Mouse (Mus musculus) intestine, embryonic 14.5 days (tissue): ENCODE data around the gene Rpf1. TPM values are rescaled to one million over a fixed set of nuclear protein-coding genes. Genes with fewer than 3 reads are reported as not detected.
A peak's percentile ranks its signal among the peaks of the same experiment; 100 is the strongest.

Experiments
- ATAC-seq: fragments of 200-750 bp; cut with Nextera tagmentation; replicated peaks from 2 replicates; pipeline ENCODE4 v1.8.0; 2017; ENCODE audit warnings: low read depth, moderate number of reproducible peaks, moderate TSS enrichment, moderate library complexity; ENCODE audit not compliant: low FRiP score, low TSS enrichment
- DNase-seq: peaks from one replicate; pipeline ENCODE4 v3.0.0-alpha.2; 2018; ENCODE audit warnings: low spot score
- H3K27ac ChIP-seq: fragments of 300-500 bp; sonication (generic); 2 replicates; pipeline ENCODE4 v1.5.1; 2014; ENCODE audit warnings: low read depth, mild to moderate bottlenecking, control low read depth
- H3K27me3 ChIP-seq: fragments of 300-500 bp; sonication (generic); replicated peaks from 2 replicates; pipeline ENCODE4 v1.6.1; 2014; ENCODE audit warnings: low read length, control low read depth; ENCODE audit not compliant: control insufficient read depth, insufficient read depth
- H3K36me3 ChIP-seq: fragments of 300-500 bp; sonication (generic); 2 replicates; pipeline ENCODE4 v1.6.1; 2014; ENCODE audit warnings: low read length, control low read depth; ENCODE audit not compliant: control insufficient read depth, insufficient read depth
- H3K4me1 ChIP-seq: fragments of 300-500 bp; sonication (generic); replicated peaks from 2 replicates; pipeline ENCODE4 v1.6.1; 2014; ENCODE audit warnings: low read length, control low read depth, mixed read lengths; ENCODE audit not compliant: control insufficient read depth, insufficient read depth
- H3K4me2 ChIP-seq: fragments of 300-500 bp; sonication (generic); 2 replicates; pipeline ENCODE4 v1.6.1; 2014; ENCODE audit warnings: low read length
- H3K4me3 ChIP-seq: fragments of 300-500 bp; sonication (generic); 2 replicates; pipeline ENCODE4 v1.5.1; 2014; ENCODE audit warnings: low read depth, low read length, control low read depth, mixed read lengths
- H3K9ac ChIP-seq: fragments of 300-500 bp; sonication (generic); 2 replicates; pipeline ENCODE4 v1.6.1; 2014; ENCODE audit warnings: mild to moderate bottlenecking, low read length
- H3K9me3 ChIP-seq: fragments of 300-500 bp; sonication (generic); 2 replicates; pipeline ENCODE4 v1.6.1; 2016; ENCODE audit warnings: low read length, control low read depth; ENCODE audit not compliant: control insufficient read depth
- WGBS: fragments of 180-500 bp; shearing (Covaris S2); extraction: QIAGEN DNeasy Blood & Tissue Kit; methylation state at CpG from one replicate; pipeline ENCODE4 v1.1.7; 2014; 5-methylcytosine and 5-hydroxymethylcytosine counted together
- polyA plus RNA-seq: library from polyadenylated mRNA; unstranded; fragments of >200 nt; fragmentation: Nextera tagmentation; extraction: Ambion mirVana; gene quantifications from 2 replicates; pipeline ENCODE4 v1.2.1, GENCODE M21; 2014

Rpf1 gene
- 53.2 and 57.0 TPM in 2 replicates for polyA plus RNA-seq

DNA sequence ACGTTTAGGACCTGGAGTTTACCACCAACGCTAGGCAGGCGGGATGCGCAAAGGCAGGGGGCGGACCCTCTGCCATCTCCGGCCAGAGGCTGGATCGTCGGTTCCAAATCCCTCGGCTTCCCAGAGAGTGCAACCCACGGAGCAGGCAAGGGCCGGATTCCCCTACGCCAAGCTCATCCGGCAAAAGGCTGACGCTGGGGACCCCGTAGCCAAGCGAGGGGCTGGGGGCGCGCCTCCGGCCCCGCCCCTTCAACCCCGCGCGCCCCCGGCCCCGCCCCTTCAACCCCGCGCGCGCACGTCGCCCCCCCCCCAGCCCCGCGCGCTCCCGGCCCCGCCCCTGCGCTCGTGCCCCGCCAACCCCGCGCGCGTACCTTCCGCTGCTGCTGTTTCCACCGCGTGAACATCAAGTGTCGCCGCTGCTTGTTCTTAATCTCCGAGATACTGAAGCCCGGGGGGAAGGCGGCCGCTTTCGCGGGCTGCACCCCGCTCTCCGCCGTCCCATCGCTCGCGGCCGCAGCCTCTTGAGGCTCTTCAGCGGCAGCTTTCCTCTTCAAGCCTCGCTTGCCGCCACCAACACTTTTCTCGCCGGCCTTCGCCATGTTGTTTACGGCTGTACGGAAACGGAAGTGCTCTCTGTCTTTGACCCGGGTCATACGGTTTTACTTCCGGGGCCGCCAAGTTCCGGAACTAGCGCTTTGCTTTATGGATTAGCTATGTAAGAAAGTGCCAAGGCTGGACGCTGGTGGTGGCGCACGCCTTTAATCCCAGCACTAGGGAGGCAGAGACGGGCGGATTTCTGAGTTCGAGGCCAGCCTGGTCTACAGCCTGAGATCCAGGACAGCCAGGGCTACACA lies at the start of gene Rpf1:
Gene Rpf1, minus strand, starts transcription at position 632 of the 854 bp plus-strand sequence.
- H3K9me3 ChIP-seq: no peaks in the 10 kb centered on the region
- H3K27me3 ChIP-seq: no peaks in the 10 kb centered on the region
- peak; percentile 95 for ATAC-seq
- H3K27ac ChIP-seq: peak within 1 kb of the TSS; percentile 98
- H3K9ac ChIP-seq: peak within 1 kb of the TSS; percentile 94
- peak within 1 kb of the TSS; percentile 81 for H3K4me3 ChIP-seq
- DNase-seq: peak; percentile 93
- peak within 1 kb of the TSS; percentile 77 for H3K4me2 ChIP-seq
- under 1% methylated on average over 61 of the region's 82 CpGs for WGBS
- peaks cover 24% of the 10 kb centered on the region for H3K36me3 ChIP-seq
- no peaks in the 10 kb centered on the region for H3K4me1 ChIP-seq

DNA sequence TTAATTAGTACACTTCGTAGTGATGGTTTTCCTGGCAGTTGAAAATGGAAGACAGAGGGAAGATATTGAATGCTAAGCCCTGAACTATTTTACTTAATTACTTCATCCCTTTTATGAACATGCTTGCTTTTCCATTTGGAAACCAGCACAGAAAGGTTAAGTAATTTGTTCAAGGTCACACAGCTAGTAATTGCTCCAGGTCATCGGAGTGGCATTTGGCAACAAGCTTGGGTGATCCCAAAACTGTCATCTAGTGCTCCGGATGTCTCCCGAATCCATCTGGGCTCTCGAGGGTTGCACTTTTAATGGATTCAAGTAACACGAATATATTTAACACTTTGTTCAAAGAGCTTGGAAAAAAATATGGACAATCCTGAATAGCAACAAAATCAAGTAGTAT lies 49.7 kb upstream of the Rpf1 start:
- no peaks in the 10 kb centered on the region for H3K27me3 ChIP-seq
- WGBS: 88% methylated on average over 6 of the region's 6 CpGs
- no peak for ATAC-seq
- H3K27ac ChIP-seq: no peak overlapping the region
- H3K4me2 ChIP-seq: no peak overlapping the region
- no peak overlapping the region for H3K4me3 ChIP-seq
- no peak overlapping the region for H3K9ac ChIP-seq
- no peaks in the 10 kb centered on the region for H3K36me3 ChIP-seq
- H3K4me1 ChIP-seq: no peaks in the 10 kb centered on the region
- no peaks in the 10 kb centered on the region for H3K9me3 ChIP-seq
- no peak for DNase-seq

DNA sequence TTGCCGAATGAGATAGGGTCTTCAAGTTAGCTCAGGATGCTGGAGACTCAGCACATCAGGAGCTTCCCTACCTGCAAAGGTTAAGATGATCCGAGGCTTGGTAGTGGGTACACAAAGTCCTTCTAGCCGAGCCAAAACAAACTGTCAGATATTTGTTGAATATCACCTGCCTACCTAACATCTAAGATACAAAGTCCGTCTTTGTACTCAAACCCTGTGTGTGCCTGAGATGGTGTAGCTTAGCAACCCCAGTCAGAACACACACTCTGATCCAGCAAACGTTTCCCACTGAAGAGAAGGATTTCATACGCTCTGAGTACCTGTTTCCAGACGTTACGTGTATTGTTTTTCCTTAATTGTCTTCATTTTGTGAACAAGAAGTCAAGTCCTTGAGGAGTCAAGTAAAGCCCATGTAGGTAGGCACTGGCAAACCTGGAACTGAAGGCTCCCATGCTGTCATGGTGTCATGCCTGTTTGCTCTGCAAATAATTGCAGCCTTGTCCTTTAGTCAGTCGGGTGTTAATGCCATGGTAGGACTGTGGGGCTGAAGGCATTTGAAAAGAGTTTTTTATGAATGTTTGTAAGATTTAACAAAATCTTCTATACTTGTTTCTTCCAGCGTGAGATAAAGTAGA lies 49.0 kb upstream of the Rpf1 start, which contains the start of gene Uox:
Gene Uox, plus strand, starts transcription at position 279 of the 635 bp plus-strand sequence.
- Histone ChIP-seq H3K4me1 (no peaks in the 10 kb centered on the region), H3K9me3 (no peaks in the 10 kb centered on the region), H3K9ac (no peak within 1 kb of the TSS), H3K4me3 (no peak within 1 kb of the TSS), H3K27me3 (no peaks in the 10 kb centered on the region), H3K36me3 (no peaks in the 10 kb centered on the region), H3K4me2 (no peak within 1 kb of the TSS), H3K27ac (no peak within 1 kb of the TSS)
- WGBS: 75% methylated on average over 10 of the region's 10 CpGs
- no peak for DNase-seq
- no peak for ATAC-seq

DNA sequence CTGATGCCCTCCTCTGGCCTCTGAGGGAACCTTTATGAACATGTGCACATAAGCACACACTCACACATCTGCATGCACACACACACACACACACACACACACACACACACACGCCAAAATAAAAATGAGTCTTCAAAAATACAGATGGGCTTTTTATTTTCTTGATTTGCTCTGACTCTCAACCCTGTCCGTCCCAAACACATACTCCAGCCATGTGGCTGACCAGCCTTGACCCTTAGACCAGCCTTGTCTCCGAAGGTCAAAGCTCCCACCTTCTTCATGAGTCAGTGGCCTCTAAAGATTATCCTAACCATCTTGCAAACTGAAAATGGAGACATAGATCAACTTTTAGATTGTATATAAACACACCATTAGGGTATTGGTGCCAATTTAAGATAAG lies 48.4 kb upstream of the Rpf1 start:
- Histone ChIP-seq H3K4me1 (no peaks in the 10 kb centered on the region), H3K4me2 (no peak overlapping the region), H3K9me3 (no peaks in the 10 kb centered on the region), H3K4me3 (no peak overlapping the region), H3K27ac (no peak overlapping the region), H3K36me3 (no peaks in the 10 kb centered on the region), H3K9ac (no peak overlapping the region), H3K27me3 (no peaks in the 10 kb centered on the region)
- WGBS: 80% methylated on average over 3 of the region's 3 CpGs
- DNase-seq (no peak), ATAC-seq (no peak)

DNA sequence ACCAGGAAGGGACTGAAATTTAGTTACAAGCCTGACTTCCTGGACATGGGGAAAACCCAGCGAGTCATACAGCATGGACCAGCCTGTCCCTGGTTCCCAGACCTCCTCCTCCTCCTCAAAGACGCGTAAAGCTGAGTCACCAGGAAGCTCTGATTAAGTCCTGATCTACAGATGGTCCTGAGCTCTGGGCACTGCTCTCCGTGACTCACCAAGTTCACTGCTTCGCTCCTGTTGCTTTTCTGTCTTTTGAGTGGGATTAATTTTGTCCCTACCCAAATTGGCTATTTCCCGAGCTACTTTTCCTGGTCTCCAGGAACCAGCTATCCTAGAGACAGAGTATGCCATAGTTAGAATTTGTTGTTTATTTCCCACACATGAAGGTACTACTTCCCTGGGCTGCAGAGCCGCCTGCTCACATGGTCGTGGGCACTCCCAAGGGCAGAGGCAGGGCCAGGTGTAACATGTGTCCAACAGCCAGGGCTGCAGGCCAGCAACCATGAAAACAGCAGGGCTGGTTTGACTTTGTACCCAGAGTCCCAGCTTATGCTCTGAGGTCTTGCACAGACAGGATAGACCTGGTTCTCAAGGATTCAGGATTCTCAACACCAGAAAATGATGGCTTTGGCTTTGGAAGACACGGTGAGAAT lies 46.8 kb upstream of the Rpf1 start:
- no peaks in the 10 kb centered on the region for H3K4me1 ChIP-seq
- no peaks in the 10 kb centered on the region for H3K9me3 ChIP-seq
- ATAC-seq: peak; percentile 60; the same call in 1 of the 2 replicates
- H3K9ac ChIP-seq: no peak overlapping the region
- 70% methylated on average over 9 of the region's 9 CpGs for WGBS
- H3K27me3 ChIP-seq: no peaks in the 10 kb centered on the region
- DNase-seq: no peak
- no peak overlapping the region for H3K27ac ChIP-seq
- no peak overlapping the region for H3K4me3 ChIP-seq
- no peak overlapping the region for H3K4me2 ChIP-seq
- H3K36me3 ChIP-seq: no peaks in the 10 kb centered on the region

DNA sequence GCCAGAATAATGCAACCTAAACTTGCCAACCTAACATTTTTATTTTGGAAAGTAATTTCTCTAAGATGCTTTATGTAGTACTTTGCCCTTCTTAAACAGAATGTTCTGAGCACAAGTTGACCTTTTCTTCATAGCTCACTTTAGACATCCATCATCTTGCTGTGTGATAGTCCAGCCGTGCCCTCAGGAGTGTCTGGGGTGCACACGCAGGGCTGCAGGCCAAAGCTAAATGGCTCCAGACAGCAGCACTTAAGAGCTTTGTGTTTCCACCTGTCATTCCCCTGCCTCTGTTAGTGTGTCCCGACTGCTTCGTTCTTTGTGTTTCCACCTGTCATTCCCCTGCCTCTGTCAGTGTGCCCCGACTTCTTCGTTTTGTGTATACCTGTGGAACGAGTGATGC lies 46.1 kb upstream of the Rpf1 start:
- no peaks in the 10 kb centered on the region for H3K36me3 ChIP-seq
- ATAC-seq (no peak), DNase-seq (no peak)
- H3K27ac ChIP-seq: no peak overlapping the region
- no peak overlapping the region for H3K9ac ChIP-seq
- no peak overlapping the region for H3K4me3 ChIP-seq
- 57% methylated on average over 7 of the region's 7 CpGs for WGBS
- no peaks in the 10 kb centered on the region for H3K4me1 ChIP-seq
- H3K27me3 ChIP-seq: no peaks in the 10 kb centered on the region
- H3K4me2 ChIP-seq: no peak overlapping the region
- H3K9me3 ChIP-seq: no peaks in the 10 kb centered on the region

DNA sequence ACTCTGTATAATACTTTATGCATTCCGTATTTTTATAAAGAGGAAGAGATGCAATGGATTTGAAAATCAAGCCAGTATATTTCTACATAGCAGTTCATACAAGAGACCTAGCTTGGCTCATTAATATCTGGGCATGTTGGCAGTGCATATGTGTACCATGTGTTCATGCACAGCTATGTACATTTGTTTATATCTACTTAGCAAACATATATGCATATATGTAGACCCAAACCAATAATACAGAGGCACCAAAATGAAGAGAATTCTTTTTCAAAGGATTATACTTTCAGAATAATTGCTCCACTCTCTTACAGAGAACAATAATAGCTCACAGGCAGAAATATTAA lies 43.8 kb upstream of the Rpf1 start:
- no peaks in the 10 kb centered on the region for H3K27me3 ChIP-seq
- WGBS: 95% methylated on average over 1 of the region's 1 CpGs

DNA sequence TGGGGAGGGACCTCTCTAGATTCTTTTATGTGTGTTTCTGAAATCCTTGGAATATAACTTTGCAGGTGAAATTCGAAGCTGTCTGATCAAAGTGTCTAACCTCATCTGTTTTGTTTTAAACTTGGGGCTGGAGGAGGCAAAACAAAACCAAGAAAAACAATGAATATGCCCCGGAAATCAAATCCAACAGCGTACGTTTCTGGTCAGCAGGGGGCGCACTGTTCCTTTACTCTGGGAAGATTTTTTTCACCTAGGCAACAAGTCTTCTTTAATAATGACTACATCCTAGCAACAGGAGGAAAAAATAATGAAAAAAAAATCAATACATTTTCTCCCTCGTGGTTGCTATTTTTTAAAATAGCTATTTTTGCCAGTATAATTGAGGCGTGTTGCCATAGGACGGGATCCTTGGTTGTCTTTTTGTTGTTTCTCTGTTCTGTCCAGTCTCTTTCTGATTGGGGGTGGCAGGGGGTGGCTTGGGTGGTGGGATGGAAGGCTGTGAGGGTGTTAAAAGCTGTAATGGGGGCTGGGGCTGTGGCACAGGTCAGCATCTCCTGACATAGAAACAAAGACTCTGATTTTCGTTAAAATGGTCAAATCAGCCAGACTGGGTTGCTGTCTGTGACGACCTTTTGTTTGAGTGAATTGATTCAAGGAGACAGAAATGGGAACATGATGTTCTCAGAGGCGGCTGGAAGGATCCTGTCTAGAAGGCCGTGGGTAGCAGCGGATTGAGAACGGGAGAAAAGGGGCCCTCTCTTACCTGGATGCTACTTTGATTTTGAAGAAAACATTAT lies 43.2 kb upstream of the Rpf1 start:
- Histone ChIP-seq H3K4me1 (no peaks in the 10 kb centered on the region), H3K4me2 (no peak overlapping the region), H3K27me3 (no peaks in the 10 kb centered on the region), H3K9ac (no peak overlapping the region), H3K36me3 (no peaks in the 10 kb centered on the region), H3K9me3 (no peaks in the 10 kb centered on the region), H3K4me3 (no peak overlapping the region), H3K27ac (no peak overlapping the region)
- 45% methylated on average over 14 of the region's 14 CpGs for WGBS
- 0 out of 2 replicates have a peak, but pooled peaks have one; percentile 32 for ATAC-seq
- peak; percentile 95 for DNase-seq

More for the DNA sequence above, 43.8 kb upstream of the Rpf1 start:
- Histone ChIP-seq H3K27ac (no peak overlapping the region), H3K9me3 (no peaks in the 10 kb centered on the region), H3K9ac (no peak overlapping the region), H3K4me2 (no peak overlapping the region), H3K4me3 (no peak overlapping the region), H3K36me3 (no peaks in the 10 kb centered on the region), H3K4me1 (no peaks in the 10 kb centered on the region)
- ATAC-seq (no peak), DNase-seq (no peak)
